8 mouse cellular contexts compared by ENCODE assay signal in genomic region chr3:41407988-41408387, GRCm38 (mm10).
A peak's percentile ranks its signal among the peaks of the same experiment; 100 is the strongest.
DNase-seq lines count a peak whose midpoint lies in the region; ATAC-seq and TF ChIP-seq lines count a peak whose summit lies in the region.

No protein-coding gene starts in this region.

- H3K9me3 ChIP-seq in E14TG2a.4 (ENCODE audit: low read length), result no peaks in the 10 kb centered on the region
- H3K9me3 ChIP-seq in hindbrain, embryonic 10.5 days, result no peaks in the 10 kb centered on the region
- no peaks in the 10 kb centered on the region for H3K9me3 ChIP-seq in liver, postnatal 0 days (ENCODE audit: low read length)

- peak overlapping the region; percentile 57; the same call in 1 of the 2 replicates for H3K4me2 ChIP-seq in liver, postnatal 0 days (ENCODE audit: low read depth, low read length)

- peak overlapping the region; percentile 74; the same call in 1 of the 2 replicates for H3K27ac ChIP-seq in gastrocnemius, adult 2 months
- H3K27ac ChIP-seq in hindbrain, embryonic 10.5 days, result no peak overlapping the region
- H3K27ac ChIP-seq in liver, postnatal 0 days (ENCODE audit: low read depth), result no peak overlapping the region

- DNase-seq in gastrocnemius, adult 2 months, result no peak
- no peak for DNase-seq in gastrocnemius, postnatal 10 days
- DNase-seq in hindbrain, embryonic 10.5 days (ENCODE audit: low spot score), result no peak
- no peak for DNase-seq in liver, postnatal 0 days
- no peak for DNase-seq in cerebellum, postnatal 36 days
- DNase-seq in B cell, adult 2 months, result no peak

- H3K27me3 ChIP-seq in E14TG2a.4 (ENCODE audit: insufficient read depth, low read length), result peaks cover 8% of the 10 kb centered on the region; the same call in 1 of the 2 replicates
- peaks cover 7% of the 10 kb centered on the region; the same call in 1 of the 2 replicates for H3K27me3 ChIP-seq in hindbrain, embryonic 10.5 days (ENCODE audit: insufficient read depth, poor library complexity, severe bottlenecking)
- no peaks in the 10 kb centered on the region for H3K27me3 ChIP-seq in liver, postnatal 0 days (ENCODE audit: insufficient read depth, low read length)

- peaks cover 24% of the 10 kb centered on the region for H3K4me1 ChIP-seq in E14TG2a.4 (replicated peaks; ENCODE audit: low read depth, low read length)
- H3K4me1 ChIP-seq in hindbrain, embryonic 10.5 days (replicated peaks), result peaks cover 13% of the 10 kb centered on the region; the same call in 1 of the 2 replicates
- peaks cover 13% of the 10 kb centered on the region for H3K4me1 ChIP-seq in liver, postnatal 0 days (ENCODE audit: insufficient read depth)

- ATAC-seq in liver, postnatal 0 days, result no peak
- ATAC-seq in megakaryocyte progenitor cell, adult 5-6 weeks (replicated peaks; ENCODE audit: poor library complexity), result no peak

- intact Hi-C loops in gastrocnemius, adult 2 months (cut with DNase I), result no loop called here

- TF ChIP-seq CTCF in gastrocnemius, adult 2 months (IDR thresholded peaks at IDR 0.05), result no peak
- TF ChIP-seq CTCF in E14TG2a.4 (conservative IDR thresholded peaks at IDR 0.05; ENCODE audit: low read length), result no peak
- no peak for TF ChIP-seq CTCF in liver, postnatal 0 days (IDR thresholded peaks at IDR 0.05; ENCODE audit: low read depth)

- no peak overlapping the region for H3K9ac ChIP-seq in liver, postnatal 0 days (replicated peaks)

- no peak for TF ChIP-seq EP300 in liver, postnatal 0 days (IDR thresholded peaks at IDR 0.05; ENCODE audit: low read depth)

- 81% methylated on average over 9 of the region's 9 CpGs for WGBS in hindbrain, embryonic 10.5 days
- WGBS in liver, postnatal 0 days (ENCODE audit: insufficient replicate concordance), result 70% methylated on average over 9 of the region's 9 CpGs

- H3K4me3 ChIP-seq in gastrocnemius, adult 2 months, result peak overlapping the region; percentile 66
- H3K4me3 ChIP-seq in E14TG2a.4 (replicated peaks; ENCODE audit: low read length), result peak overlapping the region; percentile 29; the same call in 1 of the 2 replicates
- peak overlapping the region; percentile 51; the same call in 1 of the 2 replicates for H3K4me3 ChIP-seq in hindbrain, embryonic 10.5 days
- H3K4me3 ChIP-seq in liver, postnatal 0 days (ENCODE audit: low read depth, low read length), result no peak overlapping the region

- H3K36me3 ChIP-seq in E14TG2a.4 (ENCODE audit: insufficient read depth, low read length), result no peaks in the 10 kb centered on the region
- no peaks in the 10 kb centered on the region for H3K36me3 ChIP-seq in hindbrain, embryonic 10.5 days
- H3K36me3 ChIP-seq in liver, postnatal 0 days (replicated peaks; ENCODE audit: insufficient read depth, low read length), result no peaks in the 10 kb centered on the region
